ENCODE assay signal across 9 mouse cellular contexts in genomic region chr4:117124218-117124517, GRCm38 (mm10). TPM values are rescaled to one million over a fixed set of nuclear protein-coding genes. Genes with fewer than 3 reads are reported as not detected.
DNase-seq lines count a peak whose midpoint lies in the region; ATAC-seq and TF ChIP-seq lines count a peak whose summit lies in the region.
"Had no signal": no experiment of that assay in that cellular context is flagged by ENCODE, and none has a peak within 500 bp of the region (broad histone marks: within the 10 kb centered on the region; RNA-seq: fewer than 3 reads in every experiment).

No protein-coding gene starts in this region.

- TF ChIP-seq CTCF in thymus, adult 2 months (IDR thresholded peaks at IDR 0.05; ENCODE audit: borderline replicate concordance, control insufficient read depth, extremely low read depth, insufficient read depth, low read length, poor library complexity): no peak
- no peak for TF ChIP-seq CTCF in stomach, postnatal 0 days (IDR thresholded peaks at IDR 0.05; ENCODE audit: low read depth)

- TF ChIP-seq POLR2A in thymus, adult 2 months (IDR thresholded peaks at IDR 0.05; ENCODE audit: control insufficient read depth, extremely low read depth, insufficient read depth, low read length, poor library complexity): no peak

- no peak for TF ChIP-seq EP300 in stomach, postnatal 0 days (optimal IDR thresholded peaks at IDR 0.05)

- DNase-seq in forebrain, embryonic 10.5 days (ENCODE audit: extremely low spot score, low spot score): no peak
- no peak for DNase-seq in forebrain, embryonic 14.5 days (ENCODE audit: low spot score)
- no peak for DNase-seq in kidney, postnatal 10 days
- DNase-seq in thymus, adult 2 months: no peak
- DNase-seq in thymus, postnatal 0 days (ENCODE audit: low spot score): no peak
- no peak for DNase-seq in stomach, postnatal 0 days (ENCODE audit: low spot score)
- DNase-seq in cerebellum, postnatal 25 days: no peak

- no peak overlapping the region for H3K4me2 ChIP-seq in forebrain, embryonic 14.5 days (ENCODE audit: low read length)
- H3K4me2 ChIP-seq in kidney, embryonic 16.5 days (replicated peaks; ENCODE audit: low read depth, low read length): 0 out of 2 replicates have a peak overlapping the region, but pooled peaks have one; percentile 1
- no peak overlapping the region; the same call in 1 of the 2 replicates for H3K4me2 ChIP-seq in stomach, postnatal 0 days (replicated peaks; ENCODE audit: low read depth)

- peaks cover 51% of the 10 kb centered on the region for H3K4me1 ChIP-seq in forebrain, embryonic 10.5 days
- peaks cover 19% of the 10 kb centered on the region for H3K4me1 ChIP-seq in forebrain, embryonic 14.5 days (ENCODE audit: control insufficient read depth, insufficient read depth, low read length)
- peaks cover 33% of the 10 kb centered on the region for H3K4me1 ChIP-seq in kidney, embryonic 16.5 days (ENCODE audit: insufficient read depth, low read length)
- peaks cover 34% of the 10 kb centered on the region for H3K4me1 ChIP-seq in thymus, adult 2 months (replicated peaks; ENCODE audit: control insufficient read depth, insufficient read depth, low read length)
- peaks cover 15% of the 10 kb centered on the region for H3K4me1 ChIP-seq in stomach, postnatal 0 days (replicated peaks; ENCODE audit: control insufficient read depth, insufficient read depth)

- H3K27me3 ChIP-seq in forebrain, embryonic 10.5 days (ENCODE audit: poor library complexity, severe bottlenecking): peaks cover 16% of the 10 kb centered on the region
- H3K27me3 ChIP-seq in forebrain, embryonic 14.5 days (replicated peaks; ENCODE audit: control insufficient read depth, insufficient read depth, low read length): no peaks in the 10 kb centered on the region
- no peaks in the 10 kb centered on the region for H3K27me3 ChIP-seq in kidney, embryonic 16.5 days (ENCODE audit: insufficient read depth, low read length)
- no peaks in the 10 kb centered on the region for H3K27me3 ChIP-seq in thymus, adult 2 months (ENCODE audit: control insufficient read depth, insufficient read depth, low read length)
- no peaks in the 10 kb centered on the region for H3K27me3 ChIP-seq in stomach, postnatal 0 days (ENCODE audit: control insufficient read depth, insufficient read depth, low read length)
- H3K27me3 ChIP-seq: Patski had no signal

- no peak overlapping the region for H3K9ac ChIP-seq in forebrain, embryonic 14.5 days (ENCODE audit: low read length)
- H3K9ac ChIP-seq in kidney, embryonic 16.5 days (replicated peaks; ENCODE audit: low read length): no peak overlapping the region
- H3K9ac ChIP-seq in stomach, postnatal 0 days (ENCODE audit: low read length): no peak overlapping the region

- H3K4me3 ChIP-seq in forebrain, embryonic 10.5 days: no peak overlapping the region
- H3K4me3 ChIP-seq in forebrain, embryonic 14.5 days (ENCODE audit: low read depth, low read length): no peak overlapping the region
- H3K4me3 ChIP-seq in kidney, embryonic 16.5 days (ENCODE audit: low read length): no peak overlapping the region
- H3K4me3 ChIP-seq in thymus, adult 2 months (ENCODE audit: control insufficient read depth, insufficient read depth, low read length): no peak overlapping the region
- H3K4me3 ChIP-seq in stomach, postnatal 0 days (ENCODE audit: low read depth, low read length): no peak overlapping the region

- 86% methylated on average over 3 of the region's 3 CpGs for WGBS in forebrain, embryonic 10.5 days
- 93% methylated on average over 3 of the region's 3 CpGs for WGBS in forebrain, embryonic 14.5 days
- WGBS in kidney, embryonic 16.5 days: 84% methylated on average over 3 of the region's 3 CpGs
- WGBS in thymus, adult 2 months: 41% methylated on average over 3 of the region's 3 CpGs
- 68% methylated on average over 3 of the region's 3 CpGs for WGBS in stomach, postnatal 0 days

- no peak for ATAC-seq in forebrain, embryonic 14.5 days
- no peak for ATAC-seq in kidney, embryonic 16.5 days (ENCODE audit: low FRiP score, low TSS enrichment)
- ATAC-seq in stomach, postnatal 0 days (ENCODE audit: low FRiP score, low TSS enrichment): no peak
- ATAC-seq: Patski had no signal

- peak overlapping the region; percentile 84 for H3K27ac ChIP-seq in forebrain, embryonic 10.5 days
- no peak overlapping the region for H3K27ac ChIP-seq in forebrain, embryonic 14.5 days (ENCODE audit: low read depth, low read length)
- peak overlapping the region; percentile 93 for H3K27ac ChIP-seq in kidney, embryonic 16.5 days (ENCODE audit: low read length)
- peak overlapping the region; percentile 86 for H3K27ac ChIP-seq in thymus, adult 2 months (ENCODE audit: control insufficient read depth, insufficient read depth, low read length)
- H3K27ac ChIP-seq in stomach, postnatal 0 days (replicated peaks): peak overlapping the region; percentile 97

- H3K36me3 ChIP-seq in forebrain, embryonic 10.5 days (replicated peaks): peaks cover 15% of the 10 kb centered on the region
- H3K36me3 ChIP-seq in forebrain, embryonic 14.5 days (ENCODE audit: control insufficient read depth, insufficient read depth, low read length): peaks cover 14% of the 10 kb centered on the region
- peaks cover 9% of the 10 kb centered on the region; the same call in 1 of the 2 replicates for H3K36me3 ChIP-seq in kidney, embryonic 16.5 days (ENCODE audit: insufficient read depth, low read length)
- no peaks in the 10 kb centered on the region for H3K36me3 ChIP-seq in thymus, adult 2 months (ENCODE audit: control insufficient read depth, insufficient read depth, low read length)
- peaks cover 3% of the 10 kb centered on the region; the same call in 1 of the 2 replicates for H3K36me3 ChIP-seq in stomach, postnatal 0 days (ENCODE audit: control insufficient read depth, insufficient read depth, low read length)

- no peaks in the 10 kb centered on the region for H3K9me3 ChIP-seq in forebrain, embryonic 10.5 days
- H3K9me3 ChIP-seq in forebrain, embryonic 14.5 days (replicated peaks; ENCODE audit: control insufficient read depth, low read length): no peaks in the 10 kb centered on the region
- no peaks in the 10 kb centered on the region for H3K9me3 ChIP-seq in kidney, embryonic 16.5 days (ENCODE audit: low read length)
- H3K9me3 ChIP-seq in stomach, postnatal 0 days (ENCODE audit: control insufficient read depth, low read length): no peaks in the 10 kb centered on the region

RNA-seq across cellular contexts. Expression of gene Btbd19, which starts 1.4 kb away (rescaled TPM):
- polyA plus RNA-seq in forebrain, embryonic 10.5 days (2016; fragmentation: Nextera tagmentation; extraction: Ambion mirVana): 4.9 and 5.3 TPM in 2 replicates
- 2.2 and 2.5 TPM in 2 replicates for polyA plus RNA-seq in forebrain, embryonic 14.5 days (2014; fragmentation: Nextera tagmentation; extraction: Ambion mirVana)
- polyA plus RNA-seq in kidney, embryonic 16.5 days (2015; fragmentation: Nextera tagmentation; extraction: Ambion mirVana): 5.1 and 5.3 TPM in 2 replicates
- 18.6 and 20.3 TPM in 2 replicates for polyA plus RNA-seq in thymus, adult 2 months (2012; rRNA removed)
- 15.7 and 19.2 TPM in 2 replicates for polyA plus RNA-seq in thymus, postnatal 0 days (2015; fragmentation: Nextera tagmentation; extraction: Ambion mirVana)
- polyA plus RNA-seq in stomach, postnatal 0 days (2015; fragmentation: Nextera tagmentation; extraction: Ambion mirVana): 5.7 and 5.9 TPM in 2 replicates

RNA-seq across cellular contexts. Expression of gene Tctex1d4, which starts 2.4 kb away (rescaled TPM):
- polyA plus RNA-seq in forebrain, embryonic 10.5 days (2016; fragmentation: Nextera tagmentation; extraction: Ambion mirVana): not detected in 2 replicates
- 0.25 and 0.32 TPM in 2 replicates for polyA plus RNA-seq in forebrain, embryonic 14.5 days (2014; fragmentation: Nextera tagmentation; extraction: Ambion mirVana)
- polyA plus RNA-seq in kidney, embryonic 16.5 days (2015; fragmentation: Nextera tagmentation; extraction: Ambion mirVana): not detected in 2 replicates
- 1.1 and 2.0 TPM in 2 replicates for polyA plus RNA-seq in thymus, adult 2 months (2012; rRNA removed)
- 1.0 and 1.8 TPM in 2 replicates for polyA plus RNA-seq in thymus, postnatal 0 days (2015; fragmentation: Nextera tagmentation; extraction: Ambion mirVana)
- 0.58 and 0.62 TPM in 2 replicates for polyA plus RNA-seq in stomach, postnatal 0 days (2015; fragmentation: Nextera tagmentation; extraction: Ambion mirVana)

RNA-seq across cellular contexts. Expression of gene Plk3, which starts 9.6 kb away (rescaled TPM):
- polyA plus RNA-seq in forebrain, embryonic 10.5 days (2016; fragmentation: Nextera tagmentation; extraction: Ambion mirVana): 12.8 and 14.0 TPM in 2 replicates
- polyA plus RNA-seq in forebrain, embryonic 14.5 days (2014; fragmentation: Nextera tagmentation; extraction: Ambion mirVana): 7.0 and 7.1 TPM in 2 replicates
- 3.1 and 3.7 TPM in 2 replicates for polyA plus RNA-seq in kidney, embryonic 16.5 days (2015; fragmentation: Nextera tagmentation; extraction: Ambion mirVana)
- polyA plus RNA-seq in thymus, adult 2 months (2012; rRNA removed): 18.0 and 21.4 TPM in 2 replicates
- polyA plus RNA-seq in thymus, postnatal 0 days (2015; fragmentation: Nextera tagmentation; extraction: Ambion mirVana): 3.4 and 4.1 TPM in 2 replicates
- polyA plus RNA-seq in stomach, postnatal 0 days (2015; fragmentation: Nextera tagmentation; extraction: Ambion mirVana): 18.1 and 18.7 TPM in 2 replicates

RNA-seq across cellular contexts. Expression of gene Ptch2, which starts 28.3 kb away (rescaled TPM):
- 7.3 TPM in 2 replicates for polyA plus RNA-seq in forebrain, embryonic 10.5 days (2016; fragmentation: Nextera tagmentation; extraction: Ambion mirVana)
- polyA plus RNA-seq in forebrain, embryonic 14.5 days (2014; fragmentation: Nextera tagmentation; extraction: Ambion mirVana): 2.4 and 3.4 TPM in 2 replicates
- 8.8 and 10.0 TPM in 2 replicates for polyA plus RNA-seq in kidney, embryonic 16.5 days (2015; fragmentation: Nextera tagmentation; extraction: Ambion mirVana)
- polyA plus RNA-seq in thymus, adult 2 months (2012; rRNA removed): 0.89 and 0.92 TPM in 2 replicates
- polyA plus RNA-seq in thymus, postnatal 0 days (2015; fragmentation: Nextera tagmentation; extraction: Ambion mirVana): 0.39 and 0.44 TPM in 2 replicates
- 1.3 and 1.5 TPM in 2 replicates for polyA plus RNA-seq in stomach, postnatal 0 days (2015; fragmentation: Nextera tagmentation; extraction: Ambion mirVana)

RNA-seq across cellular contexts. Expression of gene Rps8, which starts 31.9 kb away (rescaled TPM):
- polyA plus RNA-seq in forebrain, embryonic 10.5 days (2016; fragmentation: Nextera tagmentation; extraction: Ambion mirVana): 878 and 901 TPM in 2 replicates
- 621 and 797 TPM in 2 replicates for polyA plus RNA-seq in forebrain, embryonic 14.5 days (2014; fragmentation: Nextera tagmentation; extraction: Ambion mirVana)
- polyA plus RNA-seq in kidney, embryonic 16.5 days (2015; fragmentation: Nextera tagmentation; extraction: Ambion mirVana): 746 and 795 TPM in 2 replicates
- polyA plus RNA-seq in thymus, adult 2 months (2012; rRNA removed): 698 and 732 TPM in 2 replicates
- 1,163 and 1,165 TPM in 2 replicates for polyA plus RNA-seq in thymus, postnatal 0 days (2015; fragmentation: Nextera tagmentation; extraction: Ambion mirVana)
- polyA plus RNA-seq in stomach, postnatal 0 days (2015; fragmentation: Nextera tagmentation; extraction: Ambion mirVana): 752 and 809 TPM in 2 replicates
